Mouse (Mus musculus): Measurements from ENCODE around the gene Vmn2r17. TPM values are rescaled to one million over a fixed set of nuclear protein-coding genes. Genes with fewer than 3 reads are reported as not detected.

Gene Vmn2r17
- not detected for total RNA-seq (2021)

GRCm38 (mm10) chr5:109419388-109419787, at the start of gene Vmn2r17:
TSS of gene Vmn2r17 (plus strand) at chr5:109419688.
- no peak for DNase-seq (ENCODE audit: extremely low spot score in 1 of 2, low spot score in 1 of 2)

GRCm38 (mm10) chr5:109466576-109467506, 47.4 kb downstream of the Vmn2r17 start:
- peak in 1 of 2 experiments; percentile 2 for DNase-seq (ENCODE audit: extremely low spot score in 1 of 2, low spot score in 1 of 2)

- peak in 1 of 2 experiments; percentile 3 for DNase-seq (ENCODE audit: extremely low spot score in 1 of 2, low spot score in 1 of 2)
These were observed 87.2 kb downstream of the Vmn2r17 start for GRCm38 (mm10) chr5:109506729-109507128.

Other genes with a start within 250 kb of the Vmn2r17 start
- gene Vmn2r13, start 227.5 kb upstream of the Vmn2r17 start, total RNA-seq (2021) = not detected
- gene Vmn2r14, start 195.0 kb upstream of the Vmn2r17 start, total RNA-seq (2021) = not detected
- gene Vmn2r15, start 122.0 kb upstream of the Vmn2r17 start, total RNA-seq (2021) = not detected
- gene Vmn2r16, start 89.5 kb upstream of the Vmn2r17 start, total RNA-seq (2021) = not detected
- 10 to 100 TPM; 29.1 to 31.3 TPM for gene Crlf2, start 139.3 kb downstream of the Vmn2r17 start, total RNA-seq (2021)